Mouse (Mus musculus) liver, embryonic 14.5 days (tissue): ENCODE results near the gene Clpb.

Source experiments
- CTCF ChIP-seq: IDR thresholded peaks from 2 replicates; pipeline ENCODE4 v1.5.1; 2016; ENCODE audit warnings: antibody characterized with exemption, low read depth, control low read depth
- EP300 ChIP-seq: IDR thresholded peaks from 2 replicates; pipeline ENCODE4 v1.6.1; 2016; ENCODE audit warnings: antibody characterized with exemption, low read depth

DNA sequence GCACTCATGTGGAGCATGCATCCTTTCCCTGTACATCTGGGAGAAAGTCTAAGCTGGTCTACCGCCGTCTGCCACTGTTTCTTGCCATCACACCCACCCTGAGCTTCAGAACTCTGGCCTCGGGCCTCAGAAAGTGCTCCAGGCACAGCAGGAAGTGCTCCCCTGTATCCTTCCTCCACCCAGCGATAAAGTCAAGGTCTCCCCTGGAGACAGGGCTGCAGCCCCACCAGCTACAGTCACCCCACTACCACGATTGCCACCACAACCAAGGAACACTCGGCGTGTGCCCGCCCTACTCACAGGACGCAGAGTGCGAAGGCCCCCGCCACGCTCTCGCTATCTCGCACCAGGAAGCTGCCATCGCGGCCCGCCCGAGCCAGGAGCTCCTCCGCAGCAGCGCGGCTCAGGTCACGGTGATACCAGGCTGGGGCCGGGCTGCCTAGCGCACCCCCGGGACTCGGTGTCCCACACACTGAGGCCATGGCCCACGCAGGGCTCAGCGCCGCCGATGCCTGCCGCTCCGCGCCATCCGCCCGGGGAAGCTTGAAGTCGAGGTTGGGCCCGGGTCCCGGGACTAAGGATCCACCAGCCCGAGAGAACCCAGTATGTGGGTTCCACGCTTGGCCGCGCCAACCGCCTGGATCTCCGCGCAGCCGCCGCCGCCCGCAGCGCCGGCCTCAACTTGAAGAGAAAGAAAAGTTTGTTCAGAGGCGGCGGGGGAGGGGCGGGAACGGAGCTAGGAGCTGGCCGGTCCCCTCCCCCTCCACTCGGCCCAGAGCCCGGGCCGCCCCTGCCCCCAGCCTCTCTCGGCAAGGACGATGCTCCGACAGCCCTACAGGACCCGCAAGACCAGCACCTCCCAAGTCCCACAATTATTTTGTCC is 173.1 kb downstream of the Clpb start:
- TF ChIP-seq CTCF: no peak
- no peak for TF ChIP-seq EP300
